Mouse (Mus musculus) MEL (cell line): ENCODE measurements around the gene Ncf1.

ENCODE experiments used
- BHLHE40 ChIP-seq: IDR thresholded peaks from 2 replicates; pipeline ENCODE4 v1.6.1; 2012; ENCODE audit warnings: low read depth, mild to moderate bottlenecking, inconsistent platforms, low read length, improper control_type of control experiment, borderline replicate concordance
- CTCF ChIP-seq, 3 experiments: IDR thresholded peaks in 2 of 3; conservative IDR thresholded peaks in 1 of 3; 2 replicates each; pipeline ENCODE4 v1.5.1; 2011 to 2012; ENCODE audit warnings: low read length in 3 of 3, low read depth in 2 of 3, mild to moderate bottlenecking in 2 of 3, improper control_type of control experiment in 1 of 3, inconsistent platforms in 1 of 3, mixed read lengths in 1 of 3, moderate library complexity in 1 of 3; ENCODE audit not compliant: control insufficient read depth in 1 of 3, insufficient read depth in 1 of 3, poor library complexity in 1 of 3, severe bottlenecking in 1 of 3
- GABPA ChIP-seq: IDR thresholded peaks from 2 replicates; pipeline ENCODE4 v1.6.1; 2012; ENCODE audit warnings: low read depth, mild to moderate bottlenecking, inconsistent platforms, low read length, improper control_type of control experiment, moderate library complexity
- KAT2A ChIP-seq: conservative IDR thresholded peaks from 2 replicates; pipeline ENCODE4 v1.6.1; 2012; ENCODE audit warnings: low read depth, low read length, improper control_type of control experiment, inconsistent platforms
- MAFK ChIP-seq: IDR thresholded peaks from 2 replicates; pipeline ENCODE4 v1.6.1; 2011; ENCODE audit warnings: low read depth, mild to moderate bottlenecking, low read length, improper control_type of control experiment, borderline replicate concordance
- MEF2A ChIP-seq: IDR thresholded peaks from 2 replicates; pipeline ENCODE4 v1.6.1; 2014; ENCODE audit warnings: low read depth, mild to moderate bottlenecking, inconsistent platforms, low read length, improper control_type of control experiment; ENCODE audit not compliant: poor library complexity, insufficient replicate concordance, severe bottlenecking; ENCODE audit errors: extremely low read depth
- RAD21 ChIP-seq: IDR thresholded peaks from 2 replicates; pipeline ENCODE4 v1.6.1; 2011; ENCODE audit warnings: mild to moderate bottlenecking, low read depth, low read length, improper control_type of control experiment
- RCOR1 ChIP-seq: IDR thresholded peaks from 2 replicates; pipeline ENCODE4 v1.6.1; 2012; ENCODE audit warnings: low read depth, mild to moderate bottlenecking, inconsistent platforms, low read length, improper control_type of control experiment
- UBTF ChIP-seq: IDR thresholded peaks from 2 replicates; pipeline ENCODE4 v1.6.1; 2012; ENCODE audit warnings: low read depth, mild to moderate bottlenecking, inconsistent platforms, low read length, improper control_type of control experiment, moderate library complexity, borderline replicate concordance; ENCODE audit not compliant: insufficient read depth
- USF1 ChIP-seq: IDR thresholded peaks from 2 replicates; pipeline ENCODE4 v1.6.1; 2014; ENCODE audit warnings: low read depth, mild to moderate bottlenecking, inconsistent platforms, low read length, improper control_type of control experiment, moderate library complexity
- ZC3H11A ChIP-seq: IDR thresholded peaks from 2 replicates; pipeline ENCODE4 v1.6.1; 2012; ENCODE audit warnings: low read depth, mild to moderate bottlenecking, inconsistent platforms, low read length, improper control_type of control experiment
- ZKSCAN1 ChIP-seq: IDR thresholded peaks from 2 replicates; pipeline ENCODE4 v1.6.1; 2012; ENCODE audit warnings: low read depth, mild to moderate bottlenecking, inconsistent platforms, low read length, improper control_type of control experiment, moderate library complexity

DNA sequence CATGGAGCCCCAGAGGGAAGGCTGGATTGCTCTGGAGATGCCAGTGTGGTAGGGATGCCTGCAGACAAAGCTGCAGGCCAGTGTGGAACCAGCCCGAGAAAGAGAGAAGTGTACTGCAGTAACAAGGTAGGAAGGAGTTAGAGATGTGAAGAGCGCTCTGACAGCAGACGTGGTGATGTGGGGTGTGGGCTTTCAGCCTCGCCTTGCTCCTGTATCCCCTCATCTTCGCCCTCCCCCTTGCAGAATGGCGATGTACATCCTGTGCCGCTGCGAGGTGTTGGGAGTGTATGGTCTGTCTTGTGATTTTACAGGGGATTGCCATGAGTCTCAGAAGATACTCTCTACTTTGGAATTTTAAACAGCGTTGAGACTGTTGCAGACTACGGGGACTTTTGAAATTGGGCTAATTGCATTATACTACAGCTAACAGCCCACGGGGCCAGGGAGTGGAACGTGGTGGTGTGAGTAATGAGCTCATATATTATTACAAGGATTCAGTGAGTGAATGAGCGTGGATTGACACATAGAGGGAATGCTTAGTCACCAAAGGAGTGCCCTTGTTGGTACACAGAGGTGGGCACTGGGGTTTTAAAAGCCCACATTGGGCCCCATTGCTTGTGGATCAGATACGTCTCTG is 19.3 kb upstream of the Ncf1 start:
- no peak for TF ChIP-seq MEF2A
- no peak for TF ChIP-seq KAT2A
- TF ChIP-seq USF1, result no peak
- TF ChIP-seq GABPA, result no peak
- TF ChIP-seq ZC3H11A, result no peak
- TF ChIP-seq ZKSCAN1, result no peak
- no peak for TF ChIP-seq RCOR1
- no peak for TF ChIP-seq BHLHE40
- no peak for TF ChIP-seq RAD21
- no peak for TF ChIP-seq UBTF
- no peak for TF ChIP-seq CTCF (IDR thresholded peaks at IDR 0.05 in 2 of 3, conservative IDR thresholded peaks at IDR 0.05 in 1 of 3; ENCODE audit: control insufficient read depth in 1 of 3, insufficient read depth in 1 of 3, low read depth in 2 of 3, low read length in 3 of 3, poor library complexity in 1 of 3, severe bottlenecking in 1 of 3)
- no peak for TF ChIP-seq MAFK
